Mouse (Mus musculus) layer of hippocampus, postnatal 36 days (tissue): Measurements from ENCODE around the gene Zfp446. TPM values are rescaled to one million over a fixed set of nuclear protein-coding genes. Genes with fewer than 3 reads are reported as not detected.
"Not testable (repeated sequence)": the region's sequence is repeated elsewhere in the genome, so short reads cannot be mapped to it uniquely, and the experiment has no call there.

ENCODE experiments used
- DNase-seq, 2 experiments: peaks; one replicate each; pipeline ENCODE4 v3.0.0; 2022
- total RNA-seq, 2 experiments: library from RNA; stranded (reverse); gene quantifications; 2 replicates each; pipeline ENCODE4 v1.2.3; 2021

The Zfp446 gene
- total RNA-seq = 1 to 10 TPM; 8.6 to 9.3 TPM

DNA sequence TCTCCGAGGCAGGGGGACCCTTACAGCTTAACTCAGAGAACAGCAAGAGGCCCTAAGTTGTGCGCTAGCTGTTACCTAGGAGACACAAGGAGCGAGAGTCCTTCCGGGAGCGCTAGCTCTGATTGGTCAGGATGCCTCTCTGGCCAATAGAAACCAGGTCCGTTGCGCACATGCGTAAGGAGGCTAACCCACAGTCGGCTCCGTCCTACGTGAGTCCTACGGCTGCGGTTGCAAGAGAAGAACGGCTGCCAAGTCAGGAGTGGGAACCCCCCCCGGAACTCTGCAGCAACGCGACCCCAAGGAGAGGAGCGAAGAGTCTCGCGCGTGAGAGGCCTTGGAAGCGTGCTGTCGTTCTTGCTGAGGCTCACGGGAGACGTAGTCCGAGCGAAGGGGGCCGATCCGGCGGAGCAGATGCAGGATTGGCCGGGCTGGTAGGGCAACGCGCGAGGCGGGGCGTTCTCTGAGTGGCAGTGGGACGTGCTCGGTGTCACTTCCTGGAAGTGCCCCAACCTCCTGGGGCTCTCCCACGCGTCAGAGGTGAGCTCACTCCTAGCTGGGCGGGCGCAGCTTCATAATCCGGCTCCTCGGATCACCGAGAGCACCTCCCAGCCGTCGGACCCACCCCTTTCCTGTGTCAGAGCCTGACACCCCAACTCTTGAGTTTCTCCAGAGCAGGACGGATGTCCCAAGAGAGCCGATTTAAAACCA lies at the start of gene Zfp446:
Gene Zfp446 (plus strand): TSS at position 167 of the 708 bp plus-strand sequence.
- DNase-seq = peak; percentile 99 to 100

DNA sequence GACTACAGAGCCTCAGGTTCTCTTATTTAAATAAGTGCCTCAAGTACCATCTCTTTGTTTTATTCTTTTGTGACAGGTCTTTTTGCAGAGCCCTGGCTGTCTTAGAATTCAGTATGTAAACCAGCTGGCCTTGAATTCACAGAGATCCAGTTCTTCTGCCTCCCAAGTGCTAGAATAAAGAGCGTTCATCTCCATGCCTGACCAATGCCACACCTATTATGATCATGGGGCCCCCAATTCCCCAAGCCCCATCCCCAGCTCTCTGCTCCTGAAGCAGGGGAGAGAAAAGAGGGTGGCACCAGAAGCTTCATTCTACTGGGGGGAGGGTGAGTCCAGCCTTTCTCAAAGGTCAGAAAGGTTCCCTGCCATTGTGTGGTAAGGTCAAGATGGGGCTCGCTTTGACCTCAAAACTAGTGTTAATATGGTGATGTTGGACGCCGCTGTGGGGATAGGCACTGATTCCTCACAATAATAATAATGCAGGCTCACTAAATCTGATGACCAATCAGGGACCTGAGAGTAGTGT lies 44.0 kb upstream of the Zfp446 start:
- no peak for DNase-seq

DNA sequence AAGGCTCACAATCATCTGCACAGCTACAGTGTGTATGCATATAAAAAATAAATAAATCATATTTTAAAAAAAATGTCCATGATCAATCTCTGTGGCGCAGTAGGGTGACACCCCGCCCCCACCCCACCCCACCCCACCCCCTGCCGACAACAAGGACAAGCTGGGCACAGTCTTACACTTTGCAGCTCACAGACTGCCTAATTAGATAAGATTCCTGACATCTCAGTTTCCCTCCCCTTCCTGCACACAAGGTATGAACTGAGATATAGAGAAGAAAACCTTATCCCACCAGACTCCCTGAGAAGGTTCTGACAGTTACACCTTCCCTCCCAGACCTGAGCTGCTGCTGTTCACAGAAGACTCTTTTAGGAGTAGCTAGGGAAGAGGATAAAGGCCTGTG lies 42.8 kb upstream of the Zfp446 start:
- no peak for DNase-seq

DNA sequence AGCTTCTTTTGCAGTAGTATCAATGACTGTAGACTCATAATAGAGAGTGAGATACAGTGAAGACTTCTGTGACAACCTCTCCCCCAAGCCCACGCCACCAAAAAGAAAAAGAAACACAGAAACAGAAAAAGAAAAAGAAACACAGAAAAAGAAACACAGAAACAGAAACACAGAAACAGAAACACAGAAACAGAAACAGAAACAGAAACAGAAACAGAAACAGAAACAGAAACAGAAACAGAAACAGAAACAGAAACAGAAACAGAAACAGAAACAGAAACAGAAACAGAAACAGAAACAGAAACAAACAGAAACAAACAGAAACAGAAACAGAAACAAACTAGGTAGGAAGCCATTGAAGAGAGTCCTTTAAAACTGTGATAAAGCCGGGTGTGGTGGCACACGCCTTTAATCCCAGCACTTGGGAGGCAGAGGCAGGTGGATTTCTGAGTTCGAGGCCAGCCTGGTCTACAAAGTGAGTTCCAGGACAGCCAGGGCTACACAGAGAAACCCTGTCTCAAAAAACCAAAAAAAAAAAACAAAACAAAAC lies 40.3 kb upstream of the Zfp446 start:
- not testable (repeated sequence) for DNase-seq

DNA sequence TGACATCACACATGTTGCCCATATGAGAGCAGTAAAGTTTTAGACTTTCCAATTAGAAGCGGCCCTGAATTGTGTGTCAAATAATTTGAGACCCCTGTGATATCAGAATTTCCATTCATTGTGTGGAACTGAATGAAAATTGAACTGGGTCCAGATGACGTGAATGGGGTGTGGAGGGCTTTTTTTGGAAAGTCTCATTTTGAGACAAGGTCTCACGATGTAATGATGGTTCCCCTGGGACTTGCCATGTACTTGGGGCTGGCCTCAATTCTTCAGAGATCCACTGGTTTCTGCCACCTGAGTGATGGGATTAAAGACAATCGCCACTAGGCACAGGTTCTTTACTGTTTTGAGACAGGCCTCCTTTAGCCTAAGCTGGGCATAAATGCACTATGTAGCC lies 37.0 kb upstream of the Zfp446 start:
- no peak for DNase-seq

DNA sequence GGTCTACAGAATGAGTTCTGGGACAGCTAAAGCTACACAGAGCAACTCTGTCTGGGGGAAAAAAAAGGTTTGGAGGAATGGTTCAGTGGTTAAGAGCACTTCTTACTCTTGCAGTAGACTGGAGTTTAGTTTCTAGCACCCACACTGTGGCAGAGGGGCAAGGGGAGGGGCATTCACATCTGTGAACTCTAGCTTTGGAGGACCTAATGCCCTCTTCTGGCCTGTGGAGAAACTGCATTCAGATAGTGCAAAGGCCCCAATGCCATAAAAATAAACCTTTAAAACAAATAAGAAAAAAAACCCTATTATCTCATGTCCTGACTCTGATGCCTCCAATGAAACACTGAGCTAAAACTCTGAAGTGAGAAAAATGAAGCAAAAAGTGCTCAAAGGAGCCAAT lies 34.2 kb upstream of the Zfp446 start:
- no peak for DNase-seq

DNA sequence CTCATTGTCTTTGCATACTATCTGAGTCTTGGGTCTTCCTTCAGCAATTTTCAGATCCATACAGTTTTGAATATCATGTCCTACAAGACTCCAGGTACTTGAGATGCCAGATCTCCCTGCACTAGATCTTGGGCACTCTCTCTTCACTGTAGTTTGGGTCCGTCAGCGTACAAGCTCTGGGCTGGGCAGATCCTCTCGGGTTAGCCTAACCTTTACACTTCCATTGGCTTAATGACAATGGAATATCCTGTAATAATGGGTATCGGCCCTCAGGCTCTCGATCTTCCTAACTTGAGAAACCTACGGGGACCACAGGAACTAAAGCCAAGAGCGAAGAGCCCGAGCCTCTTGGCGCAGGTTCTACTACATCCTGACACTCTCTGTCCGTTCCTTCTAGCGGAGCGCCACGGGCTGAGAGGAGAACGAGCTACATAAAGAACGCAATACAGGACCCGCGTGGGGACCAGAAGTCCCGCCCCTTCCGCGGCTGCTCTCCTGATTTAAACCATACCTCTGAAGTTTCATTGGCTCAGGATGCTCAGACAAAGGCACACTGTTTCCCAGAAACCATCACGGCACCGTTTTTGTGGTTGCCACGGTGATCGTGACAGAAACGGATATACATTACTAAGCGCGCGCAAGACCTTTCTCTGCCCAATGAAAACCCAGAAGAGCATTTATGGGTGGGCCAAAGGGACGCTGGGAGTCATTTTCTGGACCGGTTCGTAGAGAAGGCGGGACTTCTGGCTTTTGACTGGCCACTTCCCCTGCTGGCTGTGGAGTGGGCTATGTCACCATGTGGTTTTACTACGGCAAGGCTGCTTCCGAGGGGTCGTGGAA lies 28.4 kb upstream of the Zfp446 start:
- DNase-seq = peak; percentile 93 to 94

DNA sequence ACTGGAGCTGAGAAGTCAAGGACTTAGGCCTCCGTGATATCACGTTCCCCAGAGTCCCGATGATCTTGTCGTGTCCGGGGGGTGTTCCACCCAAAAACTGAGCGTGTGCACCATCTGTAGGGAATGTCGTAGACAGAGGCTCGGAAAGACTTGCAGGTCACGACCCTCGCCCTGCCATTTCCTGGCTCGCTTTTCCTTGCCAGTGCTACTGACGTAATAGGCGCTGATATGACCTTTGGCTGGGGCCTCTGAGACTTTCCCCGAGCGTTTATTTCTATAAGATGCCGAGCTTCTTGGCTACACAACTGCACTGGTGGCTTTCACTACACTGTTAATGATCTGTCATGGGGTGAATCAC lies 27.8 kb upstream of the Zfp446 start:
- DNase-seq = no peak

DNA sequence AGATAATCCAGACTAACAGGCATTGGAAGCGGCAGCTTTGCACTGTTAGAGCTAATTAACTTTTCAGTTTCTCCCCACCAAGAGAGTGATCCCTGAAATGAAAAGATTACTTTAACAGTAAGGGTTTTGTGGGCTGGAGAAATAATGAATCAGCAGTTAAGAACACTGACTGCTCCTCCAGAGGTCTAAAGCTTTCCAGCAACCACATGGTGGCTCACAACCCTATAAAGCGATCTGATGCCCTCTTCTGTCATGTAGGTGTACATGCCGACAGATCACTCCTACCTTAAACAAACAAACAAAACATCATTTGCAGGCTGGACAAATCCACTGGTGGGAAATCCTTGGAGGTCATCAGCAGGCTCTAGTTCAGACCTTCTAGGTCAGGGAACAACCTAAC lies 22.8 kb upstream of the Zfp446 start:
- no peak for DNase-seq

DNA sequence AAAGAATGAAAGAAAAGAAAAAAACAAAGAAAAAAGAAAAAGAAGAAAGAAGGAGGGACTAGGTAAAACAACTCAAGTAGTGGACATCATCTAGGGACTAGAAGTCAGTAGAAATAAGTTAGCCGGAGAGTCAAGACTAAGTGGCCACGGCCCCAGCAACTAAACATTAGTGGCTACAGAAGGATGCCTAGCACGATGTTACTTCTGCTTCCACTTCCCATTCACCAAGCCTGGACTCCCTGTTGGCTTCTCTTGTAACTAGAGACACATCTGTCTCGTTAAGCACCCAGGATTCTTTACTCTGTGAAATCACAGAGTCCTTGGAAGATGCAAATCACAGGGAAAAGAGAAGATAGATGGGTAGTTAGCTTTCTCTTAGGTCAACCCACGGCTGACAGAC lies 20.1 kb upstream of the Zfp446 start:
- no peak for DNase-seq

DNA sequence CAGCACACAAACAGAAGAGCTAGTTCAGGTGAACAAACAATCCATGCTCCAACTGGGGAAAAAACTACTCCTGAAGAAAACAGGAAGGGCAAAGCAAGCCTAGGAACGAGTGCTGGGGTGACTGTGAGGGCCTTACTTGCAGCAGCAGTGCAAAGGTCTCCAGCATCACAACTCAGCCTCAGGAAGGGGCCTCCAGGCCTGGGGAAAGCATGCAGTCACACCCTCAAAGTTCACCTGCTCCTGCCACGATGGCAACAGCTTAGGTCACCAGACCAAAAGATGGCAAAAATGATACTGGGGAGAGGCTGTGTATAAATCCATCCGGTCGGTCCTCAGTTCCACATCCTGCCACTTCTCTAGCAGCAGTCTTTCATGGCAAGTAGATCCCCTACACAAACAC lies 18.7 kb upstream of the Zfp446 start:
- DNase-seq = no peak

DNA sequence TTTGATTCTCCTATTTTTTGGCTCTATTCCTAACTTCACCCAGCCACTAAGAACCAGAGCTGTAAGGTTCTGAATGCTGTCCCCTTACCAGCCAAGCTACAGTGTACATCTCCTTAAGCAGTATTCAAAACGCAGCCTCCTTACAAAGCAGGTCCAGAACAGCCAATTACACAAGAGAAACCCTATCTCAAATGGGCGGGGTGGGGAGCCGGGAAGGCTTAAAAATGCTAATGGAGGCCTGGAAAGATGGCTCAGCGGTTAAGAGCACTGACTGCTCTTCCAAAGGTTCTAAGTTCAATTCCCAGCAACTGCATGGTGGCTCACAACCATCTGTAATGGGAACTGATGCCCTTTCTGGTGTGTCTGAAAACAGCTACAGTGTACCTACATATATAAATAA lies 17.9 kb upstream of the Zfp446 start:
- no peak for DNase-seq

DNA sequence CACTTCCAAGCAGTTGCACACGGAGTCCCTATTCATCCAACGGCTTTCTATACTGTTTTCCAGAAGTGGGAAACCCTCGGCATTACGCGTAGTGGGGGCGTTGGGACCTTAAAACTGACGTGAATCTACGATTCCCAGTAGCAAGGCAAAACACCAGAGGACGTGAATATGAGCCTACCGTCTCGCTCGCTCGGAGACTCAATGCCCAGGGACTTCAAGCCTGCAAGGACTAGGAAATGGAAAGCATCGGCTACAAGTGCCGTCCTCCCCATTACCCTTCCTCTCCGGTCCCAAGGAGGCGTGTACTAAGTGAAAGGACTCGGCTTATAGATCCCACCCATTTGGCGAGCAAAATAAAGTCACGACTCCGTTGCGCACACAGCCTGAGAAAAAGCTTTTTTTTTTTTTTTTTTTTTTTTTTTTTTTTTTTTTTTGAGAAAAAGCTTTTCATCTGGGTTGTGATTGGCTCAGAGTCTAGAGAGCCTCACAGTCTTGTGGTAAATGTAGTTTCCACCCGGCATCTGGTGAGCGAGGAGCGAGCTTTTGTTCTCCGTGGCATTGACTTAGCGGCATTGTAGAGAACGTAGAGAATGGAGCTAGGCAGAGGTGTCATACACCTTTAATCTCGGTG lies 16.0 kb upstream of the Zfp446 start:
- peak; percentile 50 to 54 for DNase-seq

DNA sequence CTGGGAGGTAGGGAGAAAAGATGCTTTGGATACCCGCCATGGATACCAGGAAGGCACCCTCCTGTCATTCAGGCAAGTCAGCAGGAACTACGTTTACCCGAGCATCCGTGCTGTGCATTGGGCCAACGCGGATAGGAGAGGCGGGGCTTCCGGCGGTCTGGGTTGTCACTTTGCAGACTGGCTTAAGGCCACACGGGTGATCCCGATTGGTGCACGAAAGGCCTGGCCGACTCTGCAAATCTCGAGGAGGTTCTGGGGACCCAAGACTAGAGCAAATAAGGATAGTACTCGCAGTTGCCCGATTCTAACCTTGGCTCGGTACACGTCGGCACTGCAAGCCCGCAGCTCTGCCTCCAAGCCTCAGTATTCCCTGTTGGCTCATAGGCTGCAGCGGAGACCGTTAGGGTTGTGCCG lies 12.0 kb upstream of the Zfp446 start, which contains the start of gene Zfp324:
Gene Zfp324 (plus strand): TSS at position 161 of the 414 bp plus-strand sequence.
- DNase-seq = peak; percentile 89 to 90

DNA sequence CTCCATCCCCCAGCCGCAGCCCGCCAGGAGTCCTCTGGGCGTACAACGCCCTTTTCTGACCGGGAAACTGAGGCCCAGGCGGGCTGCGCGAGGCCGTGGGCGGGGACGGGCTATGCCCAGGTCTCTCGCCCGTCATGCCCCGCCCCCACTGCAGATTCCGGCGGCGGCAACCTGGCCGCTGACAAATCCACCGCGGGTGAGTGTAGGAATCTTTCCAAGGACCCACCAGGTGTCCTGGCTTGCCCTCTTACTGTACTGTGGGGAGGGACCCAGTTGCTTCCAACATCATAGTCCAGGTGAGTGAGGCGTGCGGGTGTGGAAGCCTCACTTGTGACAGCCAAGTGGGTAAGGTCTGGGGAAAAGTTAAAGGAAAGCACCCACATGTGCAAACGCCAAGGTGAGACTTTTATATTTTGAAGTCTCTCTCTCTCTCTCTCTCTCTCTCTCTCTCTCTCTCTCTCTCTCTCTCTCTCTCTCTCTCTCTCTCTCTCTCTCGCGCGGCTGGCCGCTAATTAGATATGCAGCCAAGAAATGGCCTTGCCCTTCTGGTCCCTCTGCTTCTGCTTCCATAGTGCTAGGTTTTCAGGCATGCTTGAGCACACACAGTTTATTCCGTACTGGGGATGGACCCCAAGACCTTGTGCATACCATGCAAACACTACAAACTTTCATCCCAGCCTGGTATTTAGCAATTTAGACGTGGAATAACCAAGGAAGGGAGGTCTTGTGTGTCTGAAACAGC lies 11.4 kb upstream of the Zfp446 start:
- DNase-seq = peak; percentile 55 to 60

DNA sequence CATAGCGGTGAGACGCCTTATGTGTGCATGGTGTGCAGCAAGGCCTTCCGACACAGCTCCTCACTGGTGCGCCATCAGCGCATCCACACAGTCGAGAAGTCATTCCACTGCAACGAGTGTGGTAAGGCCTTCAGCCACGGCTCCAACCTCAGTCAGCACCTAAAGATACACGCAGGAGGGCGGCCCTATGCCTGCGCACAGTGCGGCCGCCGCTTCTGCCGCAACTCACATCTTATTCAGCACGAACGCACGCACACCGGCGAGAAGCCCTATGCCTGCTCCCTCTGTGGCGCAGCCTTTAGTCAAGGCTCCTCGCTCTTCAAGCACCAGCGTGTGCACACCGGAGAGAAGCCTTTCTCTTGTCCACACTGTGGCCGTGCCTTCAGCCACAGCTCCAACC lies 6.7 kb upstream of the Zfp446 start:
- no peak for DNase-seq

DNA sequence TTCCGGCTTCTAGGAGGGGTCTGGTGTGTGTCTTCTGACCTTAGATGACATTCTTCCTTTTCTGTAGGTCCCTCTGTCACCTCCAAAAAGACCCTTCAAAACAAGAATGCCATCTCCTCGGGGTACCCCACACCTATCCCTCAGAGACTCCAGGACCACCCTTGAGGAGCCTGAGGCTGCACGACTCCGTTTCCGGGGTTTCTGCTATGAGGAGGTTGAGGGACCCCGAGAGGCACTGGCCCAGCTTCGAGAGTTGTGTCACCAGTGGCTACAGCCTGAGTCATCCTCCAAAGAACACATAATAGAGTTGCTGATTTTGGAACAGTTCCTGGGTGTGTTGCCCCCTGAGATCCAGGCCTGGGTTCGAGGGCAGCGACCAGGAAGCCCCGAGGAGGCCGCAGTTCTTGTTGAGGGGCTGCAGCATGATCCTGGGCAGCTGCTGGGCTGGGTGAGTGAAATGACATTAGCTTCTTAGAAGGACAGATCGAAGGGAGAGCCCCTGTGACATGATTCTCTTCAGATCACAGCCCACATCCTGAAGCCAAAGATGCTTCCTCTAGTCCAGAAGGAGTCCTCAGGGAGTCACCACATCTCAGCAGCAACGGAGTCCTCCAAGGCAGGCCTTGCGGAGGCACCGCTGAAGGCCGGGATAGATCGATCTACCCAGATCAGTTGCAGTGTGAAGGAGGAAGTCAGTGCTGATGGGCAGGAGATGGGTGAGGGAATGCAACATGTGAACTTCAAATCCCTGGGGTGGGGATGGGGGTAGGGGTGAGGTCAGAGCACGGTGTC lies 1.5 kb downstream of the Zfp446 start:
- no peak for DNase-seq

DNA sequence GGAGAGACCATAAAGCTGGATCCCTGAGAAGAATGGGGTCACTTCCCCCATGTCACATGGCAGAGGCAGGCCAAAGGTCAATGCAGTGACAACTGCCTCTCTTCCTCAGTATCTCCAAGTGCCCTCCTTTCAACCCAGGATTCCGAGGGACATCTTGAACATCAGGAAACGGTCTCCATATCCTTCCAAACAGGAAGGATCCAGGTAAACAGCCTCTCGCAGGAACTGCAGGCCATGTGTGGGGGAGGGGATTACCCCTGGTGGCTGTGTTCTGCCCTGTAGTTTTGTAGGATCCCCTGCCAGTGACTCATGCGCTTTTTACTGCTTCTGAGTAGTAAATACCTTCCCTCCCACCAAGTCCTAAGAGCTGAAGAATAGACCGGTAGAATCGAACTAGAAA lies 2.1 kb downstream of the Zfp446 start:
- no peak for DNase-seq

DNA sequence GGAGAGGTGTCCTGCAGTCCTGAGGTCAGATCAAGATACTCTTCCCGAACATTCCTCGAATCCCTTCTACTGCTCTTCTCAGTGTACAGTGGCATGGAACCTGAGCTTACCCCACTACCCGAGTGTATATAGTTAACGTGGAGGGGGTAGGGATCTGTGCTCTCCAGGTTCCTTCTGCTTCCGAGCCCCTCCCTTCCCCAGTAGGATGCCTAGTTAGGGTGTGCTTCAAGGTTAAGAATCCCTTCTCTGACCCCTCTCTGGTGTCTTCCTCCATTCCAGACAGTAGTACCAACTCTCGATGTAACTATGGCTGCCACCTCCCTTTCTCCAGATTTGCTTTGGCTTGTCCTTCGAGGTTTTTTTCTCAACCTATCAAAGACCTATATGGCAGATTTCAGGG lies 2.6 kb downstream of the Zfp446 start:
- no peak for DNase-seq

DNA sequence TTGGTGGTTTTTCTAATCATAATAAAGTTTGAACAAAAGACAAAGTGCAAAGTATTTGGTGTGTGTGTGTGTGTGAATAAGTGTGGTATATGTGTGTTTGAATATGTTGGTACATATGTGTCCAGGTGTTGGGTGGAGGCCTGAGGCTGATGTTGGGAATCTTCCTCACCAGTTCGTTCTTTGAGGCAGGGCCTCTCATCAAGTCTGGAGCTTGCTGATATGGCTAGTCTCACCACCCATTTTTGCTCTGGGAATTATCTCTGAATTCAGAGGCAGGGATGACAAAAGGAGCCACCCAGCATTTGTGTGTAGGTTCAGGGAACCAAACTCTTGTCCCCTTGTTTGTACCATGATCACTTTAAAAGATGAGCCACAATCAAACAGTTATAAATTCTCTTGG lies 8.1 kb downstream of the Zfp446 start:
- no peak for DNase-seq

DNA sequence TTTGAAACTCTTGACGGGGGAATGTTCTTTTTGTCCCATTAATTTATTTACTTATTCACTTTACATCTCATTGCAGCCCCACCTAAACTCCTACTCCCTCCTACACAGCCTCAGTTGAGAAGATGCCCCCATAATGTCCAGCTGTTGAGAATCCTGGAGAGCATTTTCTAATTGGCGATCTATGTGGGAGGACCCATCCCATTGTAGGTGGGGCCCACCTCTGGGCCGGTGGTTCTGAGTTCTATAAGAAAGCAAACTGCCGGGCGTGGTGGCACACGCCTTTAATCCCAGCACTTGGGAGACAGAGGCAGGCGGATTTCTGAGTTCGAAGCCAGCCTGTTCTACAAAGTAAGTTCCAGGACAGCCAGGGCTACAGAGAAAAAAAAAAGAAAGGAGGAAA lies 9.3 kb downstream of the Zfp446 start:
- no peak for DNase-seq
